Mouse (Mus musculus) left cerebral cortex, postnatal 10 days (tissue): ENCODE data around the gene Cass4. TPM values are rescaled to one million over a fixed set of nuclear protein-coding genes. Genes with fewer than 3 reads are reported as not detected.

ENCODE experiments used
- DNase-seq, 2 experiments: peaks; one replicate each; pipeline ENCODE4 v3.0.0; 2021 to 2022; ENCODE audit warnings: low spot score in 2 of 2, mixed read lengths in 1 of 2; ENCODE audit errors: extremely low spot score in 1 of 2
- intact Hi-C: fragments of 180-260 bp; cut with DNase I; formaldehyde crosslinking; loops from one replicate; pipeline ENCODE4 v1.15.1; 2025
- total RNA-seq, 2 experiments: library from RNA; stranded (reverse); gene quantifications; 2 replicates each; pipeline ENCODE4 v1.2.3; 2021

Gene Cass4
- total RNA-seq, 2 experiments from 2014 or later: 0.47 to 0.59 TPM

- intact Hi-C loops: no loop called here
- DNase-seq: no peak
Observed at GRCm38 (mm10) chr2:172468346-172468819, 74.8 kb downstream of the Cass4 start.

DNA sequence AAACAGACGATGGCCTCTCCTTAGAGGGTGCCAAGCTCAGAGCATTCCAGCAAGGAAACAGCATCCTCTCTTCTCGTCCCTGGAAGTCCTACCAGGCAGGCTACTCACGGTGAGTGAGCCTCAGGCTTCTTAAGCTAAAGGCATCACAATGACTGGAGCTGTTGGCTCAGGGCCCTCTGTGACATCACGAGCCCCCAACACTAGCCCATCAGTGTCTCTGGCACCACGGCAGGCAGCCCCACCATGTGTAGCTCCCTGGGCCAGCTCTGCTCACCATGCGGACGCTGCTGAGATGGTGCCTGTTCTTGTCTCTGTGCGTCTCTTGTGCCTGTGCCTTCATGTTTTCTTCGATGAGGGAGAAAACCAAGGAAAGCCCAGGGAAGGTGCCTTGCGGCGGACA lies 78.7 kb downstream of the Cass4 start, which contains the start of gene Fam209:
TSS of gene Fam209 (plus strand) at position 203 of the 400 bp plus-strand sequence.
- intact Hi-C loops: no loop called here

GRCm38 (mm10) chr2:172473591-172473990 lies 80.0 kb downstream of the Cass4 start:
- DNase-seq: no peak
- intact Hi-C loops: no loop called here

More for the DNA sequence above, 78.7 kb downstream of the Cass4 start, which contains the start of gene Fam209:
- DNase-seq: no peak

- DNase-seq: peak in 1 of 2 experiments; percentile 51
Observed at GRCm38 (mm10) chr2:172474970-172475369, 81.4 kb downstream of the Cass4 start.

GRCm38 (mm10) chr2:172476707-172477260 lies 83.2 kb downstream of the Cass4 start:
- DNase-seq: no peak
- intact Hi-C loops: loop anchor here (5.0 kb wide), 4 partner anchors 296 to 611 kb away; no protein-coding TSS in a partner anchor

More at GRCm38 (mm10) chr2:172474970-172475369, 81.4 kb downstream of the Cass4 start:
- intact Hi-C loops: loop anchor here (5.0 kb wide), 4 partner anchors 297 to 612 kb away; no protein-coding TSS in a partner anchor

GRCm38 (mm10) chr2:172477350-172477749 lies 83.8 kb downstream of the Cass4 start:
- DNase-seq: no peak
- intact Hi-C loops: loop anchor here (5.0 kb wide), 4 partner anchors 295 to 610 kb away; no protein-coding TSS in a partner anchor

- DNase-seq: peak in 1 of 2 experiments; percentile 72
- intact Hi-C loops: loop anchor here (5.0 kb wide), 4 partner anchors 294 to 609 kb away; no protein-coding TSS in a partner anchor
Observed at GRCm38 (mm10) chr2:172477860-172478259, 84.3 kb downstream of the Cass4 start.

GRCm38 (mm10) chr2:172480296-172480695 lies 86.7 kb downstream of the Cass4 start:
- DNase-seq: no peak
- intact Hi-C loops: no loop called here

- intact Hi-C loops: no loop called here
- DNase-seq: no peak
Observed at GRCm38 (mm10) chr2:172481654-172482385, 88.2 kb downstream of the Cass4 start.

Other genes with a start within 250 kb of the Cass4 start
- under 1 TPM; 0.47 to 0.49 TPM for gene Mc3r, start 145.3 kb upstream of the Cass4 start, total RNA-seq
- 10 to 100 TPM; 15.3 to 15.5 TPM for gene Fam210b, start 48.2 kb upstream of the Cass4 start, total RNA-seq
- gene Aurka, start 23.3 kb upstream of the Cass4 start, total RNA-seq: 1 to 10 TPM; 3.3 to 3.8 TPM
- gene Cstf1, start 23.1 kb upstream of the Cass4 start, total RNA-seq: 10 to 100 TPM; 25.8 to 28.5 TPM
- 10 to 100 TPM; 62.7 to 68.2 TPM for gene Rtf2, start 46.8 kb downstream of the Cass4 start, total RNA-seq
- not detected for gene Gcnt7, start 64.8 kb downstream of the Cass4 start, total RNA-seq
- gene Fam209, start 78.7 kb downstream of the Cass4 start, total RNA-seq: under 1 TPM in 1 of 2 experiments, not detected in 1; 0.51 TPM
- under 1 TPM; 0.24 to 0.49 TPM for gene Tfap2c, start 155.8 kb downstream of the Cass4 start, total RNA-seq